Mouse (Mus musculus) E14TG2a.4 (cell line): ENCODE measurements around the gene Ms4a6b.

Source experiments
- CTCF ChIP-seq: conservative IDR thresholded peaks from 2 replicates; pipeline ENCODE4 v1.5.1; 2014; ENCODE audit warnings: low read length
- NANOG ChIP-seq: IDR thresholded peaks from 2 replicates; pipeline ENCODE4 v1.6.1; 2014; ENCODE audit warnings: borderline replicate concordance, low read length, mixed read lengths
- POU5F1 ChIP-seq: IDR thresholded peaks from 2 replicates; pipeline ENCODE4 v1.6.1; 2014; ENCODE audit warnings: low read length, borderline replicate concordance

DNA sequence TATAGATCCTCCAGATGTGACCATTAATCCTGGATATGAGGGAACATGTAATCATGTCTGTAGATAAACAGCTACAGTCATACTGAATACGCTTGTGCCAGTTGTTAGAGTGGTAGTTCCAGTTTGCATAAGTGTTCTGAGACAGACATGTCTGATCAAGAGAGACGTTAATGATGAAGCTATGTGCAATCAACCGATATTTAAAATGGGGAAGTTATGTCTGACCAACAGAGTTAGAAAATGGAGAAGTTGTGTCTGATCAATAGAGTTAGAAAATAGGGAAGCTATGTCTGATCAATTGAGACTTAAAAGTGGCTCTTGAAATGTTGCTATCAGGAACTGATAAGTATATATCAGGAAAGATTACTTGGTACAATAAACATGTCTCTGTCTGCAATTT, 31.0 kb upstream of the Ms4a6b start:
- TF ChIP-seq CTCF = no peak
- TF ChIP-seq NANOG = no peak
- TF ChIP-seq POU5F1 = no peak
